Mouse (Mus musculus): ENCODE measurements around the gene Skap2.

GRCm38 (mm10) chr6:52026281-52026680 is 13.9 kb upstream of the Skap2 start:
- TF ChIP-seq CTCF (conservative IDR thresholded peaks at IDR 0.05; ENCODE audit: insufficient read depth, insufficient read length, low read depth, low read length) (no peak), POLR2A (IDR thresholded peaks at IDR 0.05; ENCODE audit: low read depth, low read length) (no peak)
